Mouse (Mus musculus) stomach, postnatal 0 days (tissue): ENCODE data around the gene Zkscan3.

ENCODE experiments used
- CTCF ChIP-seq: IDR thresholded peaks from 2 replicates; pipeline ENCODE4 v1.5.1; 2016; ENCODE audit warnings: antibody characterized with exemption, low read depth, mild to moderate bottlenecking, moderate library complexity
- EP300 ChIP-seq: optimal IDR thresholded peaks from 2 replicates; pipeline ENCODE3; 2016; ENCODE audit warnings: antibody characterized with exemption

DNA sequence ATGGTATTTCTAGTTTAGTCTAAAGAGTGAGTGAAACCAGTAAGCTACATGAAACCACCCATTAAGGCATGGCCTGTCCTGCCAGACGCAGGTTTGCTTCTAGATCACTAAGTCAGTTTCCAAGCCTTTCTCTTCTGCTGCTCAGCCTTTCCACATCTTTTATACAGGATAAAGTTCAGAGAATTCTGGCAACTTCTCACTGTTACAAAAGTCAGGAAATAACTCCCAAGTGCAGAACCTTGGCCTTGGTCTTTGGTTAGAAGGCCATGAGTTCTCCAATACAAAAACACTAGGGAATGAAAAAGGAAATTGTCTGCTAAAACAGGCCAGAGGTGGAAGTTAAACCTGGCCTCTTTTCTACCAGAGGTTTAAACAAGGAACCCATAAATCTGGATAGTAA, 7.3 kb downstream of the Zkscan3 start:
- TF ChIP-seq CTCF (no peak), EP300 (no peak)
